Mouse (Mus musculus) heart, postnatal 4 days (tissue): Measurements from ENCODE around the gene Cdh8. TPM values are rescaled to one million over a fixed set of nuclear protein-coding genes. Genes with fewer than 3 reads are reported as not detected.

Source experiments
- DNase-seq: peaks from one replicate; pipeline ENCODE4 v3.0.0; 2021
- total RNA-seq, 2 experiments: library from RNA; stranded (reverse); gene quantifications; 2 replicates each; pipeline ENCODE4 v1.2.3; 2021

Gene Cdh8
- under 1 TPM; 0.56 to 0.91 TPM for total RNA-seq

DNA sequence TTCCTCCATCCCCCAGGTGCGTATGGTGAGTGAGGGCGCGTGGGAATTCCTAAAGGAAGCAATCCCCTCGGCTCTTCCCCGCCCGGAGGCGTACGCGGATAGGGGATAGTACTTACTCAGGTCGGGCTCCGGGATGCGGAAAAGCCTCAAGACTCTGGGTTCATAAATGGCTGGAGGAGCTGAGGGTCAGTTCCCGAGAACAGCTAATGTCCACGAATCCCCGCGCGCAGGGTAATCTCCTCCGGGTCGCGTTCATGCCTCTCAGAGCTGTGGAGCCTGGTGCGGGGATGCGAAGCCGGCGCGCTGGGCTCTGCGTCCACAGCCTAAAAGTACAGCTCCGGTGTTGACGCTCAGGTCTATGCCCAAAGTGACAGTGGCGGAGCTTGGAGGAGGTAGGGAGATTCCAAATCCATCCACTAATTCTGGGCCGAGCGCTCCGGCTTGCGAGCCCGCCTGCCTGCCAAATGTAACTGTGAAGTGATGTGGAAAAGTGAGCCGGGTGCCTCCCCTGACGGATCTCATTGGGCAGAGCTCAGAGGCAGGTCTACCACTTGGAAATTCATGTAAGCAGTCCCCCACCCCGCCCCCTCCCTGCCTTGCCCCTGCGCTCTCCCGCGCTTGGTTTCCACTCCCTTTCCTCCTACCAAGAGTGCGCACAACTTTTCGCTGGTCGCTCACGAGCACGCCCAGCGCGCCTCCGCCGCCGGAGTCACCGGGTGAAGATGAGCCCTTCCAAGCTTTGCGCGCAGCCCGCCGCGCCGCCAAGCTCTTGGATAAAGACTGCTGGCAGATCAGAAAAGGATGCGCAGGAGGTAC is at the start of gene Cdh8:
Gene Cdh8 (minus strand): TSS at position 506 of the 816 bp plus-strand sequence.
- peak; percentile 10 for DNase-seq

DNA sequence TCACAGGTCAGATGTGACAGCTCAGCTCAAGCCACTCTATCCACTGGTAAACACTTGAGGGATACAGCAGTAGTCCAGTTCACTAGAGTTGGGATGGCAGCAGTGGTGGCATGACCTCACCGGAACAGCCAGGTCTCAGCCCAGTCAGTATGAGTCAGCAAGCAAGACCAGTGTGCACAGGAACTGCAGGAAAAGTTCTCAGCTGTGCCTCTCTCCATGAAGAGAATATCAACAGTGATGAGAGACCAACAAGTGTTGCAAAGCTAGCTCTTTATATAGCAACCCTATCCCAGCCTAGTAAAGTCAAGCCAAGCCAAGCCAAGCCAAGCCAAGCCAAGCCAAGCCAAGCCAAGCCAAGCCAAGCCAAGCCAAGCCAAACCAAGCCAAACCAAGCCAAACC is 30.2 kb upstream of the Cdh8 start:
- DNase-seq: peak; percentile 7

DNA sequence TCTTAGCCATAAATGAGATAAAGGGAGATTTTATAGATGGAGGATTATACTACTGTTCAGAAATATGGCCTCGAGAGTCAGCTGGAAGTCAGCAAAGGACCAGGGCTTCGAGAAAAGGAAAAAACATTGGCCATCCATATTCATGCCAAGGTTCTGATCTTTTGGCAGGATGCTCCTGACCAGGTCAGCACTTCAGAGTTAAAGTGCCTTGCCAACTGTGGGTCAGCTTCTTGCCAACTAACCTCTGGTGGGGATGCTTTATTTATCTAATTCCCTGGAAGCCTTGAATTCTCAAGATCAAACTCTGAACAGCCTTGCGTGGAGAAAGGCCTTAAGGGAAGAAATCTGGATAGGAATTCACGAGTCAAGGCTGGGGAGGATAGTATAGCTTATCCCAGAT is 9.6 kb upstream of the Cdh8 start:
- DNase-seq: no peak

DNA sequence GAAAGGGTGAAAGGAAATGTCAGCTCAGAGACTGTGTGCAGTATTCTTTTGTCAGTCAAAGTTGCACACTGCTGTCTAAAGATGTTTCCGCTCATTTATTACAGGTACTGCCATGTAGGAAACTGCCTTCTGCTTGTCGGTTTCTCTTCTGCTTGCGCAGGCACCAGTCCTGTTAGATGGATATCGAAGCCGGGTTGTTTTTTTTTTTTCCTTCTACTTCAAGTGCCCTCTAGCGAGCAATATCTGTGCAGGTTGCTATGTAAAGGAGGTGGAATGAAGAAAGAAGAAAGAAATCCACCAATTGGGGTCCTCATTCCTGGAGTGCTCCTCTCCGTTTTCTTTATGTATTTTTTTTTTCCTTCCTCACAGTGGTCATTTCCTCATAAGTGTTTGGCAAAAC is 5.2 kb upstream of the Cdh8 start:
- DNase-seq: no peak

DNA sequence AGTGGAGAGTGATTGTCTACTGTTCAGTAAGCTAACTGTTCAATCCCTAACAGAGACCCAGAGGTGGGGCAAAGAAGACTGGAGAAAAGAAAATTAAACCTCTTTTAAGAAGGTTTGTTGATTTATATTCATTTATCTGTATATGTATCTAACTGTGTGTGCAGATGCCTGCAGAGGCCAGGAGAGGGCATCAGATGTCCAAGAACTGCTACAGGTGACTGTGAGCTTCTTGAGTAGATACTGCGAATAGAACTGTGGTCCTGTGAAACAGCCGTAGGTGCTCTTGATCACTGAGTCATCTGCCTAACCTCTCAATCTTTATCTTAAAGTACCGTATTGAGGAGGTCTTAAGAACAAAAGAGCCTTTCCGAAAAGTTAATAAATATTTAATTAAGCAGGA is 3.5 kb upstream of the Cdh8 start:
- DNase-seq: no peak

DNA sequence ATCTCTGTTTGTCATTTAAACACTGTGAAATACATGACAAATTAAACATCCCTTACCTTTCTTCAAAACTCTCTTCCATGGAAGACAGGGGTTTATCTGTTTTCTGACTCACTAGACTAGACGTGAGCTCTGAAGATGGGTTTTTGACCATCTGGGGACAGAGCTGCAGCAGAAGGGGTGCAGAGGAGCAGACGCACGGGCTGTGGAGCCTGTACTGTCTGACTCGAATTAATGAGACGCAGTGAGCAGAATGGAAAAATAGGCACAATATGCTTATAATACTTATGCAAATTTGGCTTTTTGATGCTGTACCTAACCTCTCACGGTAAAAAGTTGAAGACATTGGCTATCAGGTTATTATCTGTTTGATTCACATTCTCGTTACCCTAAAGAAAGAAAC is 1.2 kb upstream of the Cdh8 start:
- no peak for DNase-seq

DNA sequence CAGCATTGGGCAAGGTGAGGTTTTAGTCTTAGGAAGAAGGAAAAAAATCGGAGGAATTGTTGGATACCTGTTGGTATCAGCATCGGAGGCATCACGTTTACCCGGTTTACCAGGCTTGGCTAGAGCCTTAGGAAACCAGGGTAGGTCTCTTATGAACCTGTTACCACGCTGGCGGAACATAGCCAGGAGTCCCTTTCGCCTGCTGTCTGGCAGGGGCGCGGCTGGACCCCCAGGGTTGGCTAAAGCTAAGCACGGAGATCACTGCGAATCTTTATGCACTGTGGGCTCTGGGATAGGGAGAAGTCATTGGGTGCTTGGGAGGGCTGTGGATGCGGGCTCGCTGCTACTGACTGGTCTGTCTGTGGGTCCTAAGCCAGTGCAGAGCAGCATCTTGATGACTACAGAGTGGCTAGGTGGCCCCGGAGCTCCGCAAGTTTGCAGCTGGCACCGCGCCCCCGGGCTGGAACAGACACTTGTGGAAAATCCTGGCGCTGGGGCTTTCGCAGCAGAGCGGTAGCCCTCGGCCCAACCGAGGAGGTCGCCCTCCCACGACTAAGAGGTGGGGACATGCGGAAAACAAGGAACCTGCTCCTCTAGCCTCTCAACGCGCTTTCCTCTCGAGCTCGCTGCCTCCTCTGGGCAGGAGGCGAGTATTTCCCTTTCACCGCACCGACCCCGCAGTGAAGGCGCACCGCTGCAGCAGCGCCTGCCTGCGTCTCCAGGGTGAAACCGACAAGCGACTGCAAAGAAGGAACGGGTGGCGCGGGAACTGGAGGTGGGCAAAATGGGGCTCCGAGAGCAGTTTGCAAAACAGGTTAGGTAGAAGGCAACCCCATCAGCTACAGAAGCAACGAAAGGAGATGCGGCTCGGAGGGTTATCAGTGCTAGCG is 950 bp downstream of the Cdh8 start:
- peak; percentile 10 for DNase-seq

DNA sequence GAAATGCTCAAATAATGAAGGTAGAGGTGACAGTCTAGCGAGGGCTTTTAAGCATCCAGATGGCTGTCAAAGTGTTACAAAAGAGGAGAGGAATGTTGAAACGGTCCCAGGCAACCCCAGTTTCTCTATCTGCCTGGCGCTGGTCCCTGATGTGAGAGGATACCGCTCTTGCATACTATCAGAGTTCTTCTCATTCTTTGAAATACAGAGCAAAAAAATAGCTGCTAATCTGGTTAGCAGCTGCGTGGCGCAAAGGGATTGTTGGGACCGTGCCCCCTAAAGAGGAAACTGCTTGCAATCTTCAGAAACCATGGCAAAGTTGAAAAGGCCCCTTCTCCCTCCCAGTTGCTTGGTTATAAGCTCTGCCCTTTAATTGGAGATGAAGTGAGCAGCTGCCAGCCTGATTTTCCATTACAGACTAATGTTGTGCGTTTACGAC is 1.8 kb downstream of the Cdh8 start:
- DNase-seq: no peak

DNA sequence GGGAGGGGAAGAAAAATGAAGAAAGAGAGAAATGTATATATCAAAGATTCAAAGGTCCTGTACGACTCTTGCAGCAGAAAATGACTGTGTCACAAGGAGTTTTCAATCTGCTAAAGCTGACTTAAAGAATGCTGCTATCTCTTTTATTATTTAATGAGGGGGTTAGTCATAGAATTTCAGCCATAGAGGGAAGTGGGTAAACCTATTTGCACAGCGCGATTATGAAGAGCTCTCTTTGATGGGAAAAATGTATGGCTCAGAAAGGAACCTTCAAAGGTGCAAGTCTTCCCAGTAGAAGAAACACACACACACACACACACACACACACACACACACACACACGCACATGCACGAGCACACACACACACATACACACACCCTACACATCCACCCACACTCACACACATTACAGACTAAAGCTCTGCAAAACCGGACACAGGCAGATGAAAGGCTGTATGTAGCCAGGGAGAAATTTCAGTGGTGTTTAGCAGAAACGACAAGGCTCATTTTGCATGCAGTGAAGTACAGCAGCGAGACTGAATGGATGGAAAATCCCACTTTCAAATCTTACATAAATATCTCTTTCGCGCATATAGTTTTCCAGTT is 2.3 kb downstream of the Cdh8 start:
- no peak for DNase-seq

DNA sequence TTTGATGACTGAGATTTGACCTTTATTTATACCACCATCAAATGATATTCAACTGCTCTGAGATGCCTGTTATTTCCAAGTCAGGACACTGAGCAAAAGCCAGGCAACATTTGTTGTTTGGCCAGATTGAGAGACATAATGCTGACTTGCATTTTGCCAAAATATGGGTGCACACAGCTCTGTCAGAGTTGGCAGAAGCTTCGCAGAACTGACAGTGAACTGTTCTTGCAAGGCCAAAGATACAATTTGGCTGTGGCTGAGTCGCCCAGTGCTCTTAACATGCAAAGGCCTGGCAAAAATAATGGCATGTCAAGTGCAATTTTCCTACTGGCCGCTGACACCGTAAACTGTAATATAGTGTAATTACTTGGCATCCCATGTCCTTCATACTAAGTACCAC is 22.4 kb downstream of the Cdh8 start:
- peak; percentile 5 for DNase-seq

DNA sequence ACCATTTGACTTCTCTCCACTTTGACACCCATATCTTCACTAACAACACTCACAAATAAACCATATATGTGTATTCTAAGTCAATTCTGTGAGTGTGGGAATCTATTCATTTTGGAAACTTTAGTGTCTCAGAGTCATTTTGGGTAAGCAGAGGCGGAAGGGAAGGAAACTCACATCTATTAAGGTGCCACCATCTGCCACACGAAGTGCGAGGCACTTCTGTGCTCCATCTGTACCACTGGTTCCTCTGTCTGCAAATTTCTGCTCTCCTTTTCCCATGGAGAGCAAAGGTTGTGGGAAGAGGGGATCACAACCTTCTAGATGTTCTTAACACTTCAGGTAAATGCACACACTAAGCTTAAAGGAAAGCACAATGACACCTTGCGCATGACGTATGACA is 46.2 kb downstream of the Cdh8 start:
- DNase-seq: no peak

DNA sequence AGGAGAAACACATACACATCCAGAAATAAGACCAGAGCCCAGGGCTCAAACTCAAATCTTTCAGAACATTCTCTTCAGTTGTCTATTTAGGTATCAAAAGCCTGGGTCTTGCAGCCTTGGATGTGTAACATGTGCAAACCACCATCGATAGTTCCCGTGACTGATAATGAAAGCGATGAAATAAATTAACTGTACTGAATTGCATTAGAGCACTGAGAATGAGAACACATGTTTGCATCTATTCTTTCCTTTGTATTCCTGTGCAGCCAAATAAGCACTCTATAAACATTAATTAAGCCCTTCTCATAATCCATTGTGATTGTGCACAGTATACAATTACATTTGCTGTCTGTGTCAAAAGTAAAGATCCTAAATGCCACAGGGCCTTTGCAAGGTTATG is 47.1 kb downstream of the Cdh8 start:
- no peak for DNase-seq

DNA sequence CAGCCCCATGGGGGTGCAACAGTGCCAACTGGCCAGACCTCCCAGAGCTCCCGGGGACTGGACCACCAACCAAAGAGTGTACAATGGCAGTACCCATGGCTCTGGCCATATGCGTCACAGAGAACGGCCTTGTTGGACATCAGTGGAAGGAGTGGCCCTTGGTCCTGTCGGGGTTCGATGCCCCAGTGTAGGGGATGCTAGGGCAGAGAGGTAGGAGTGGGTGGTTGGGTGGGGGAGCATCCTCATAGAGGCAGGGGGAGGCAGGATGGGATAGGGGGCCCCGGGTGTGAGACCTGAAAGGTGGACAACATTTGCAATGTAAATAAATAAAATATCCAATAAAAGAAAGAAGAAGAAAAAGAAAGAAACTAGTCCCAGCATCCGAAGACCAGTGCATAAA is 47.8 kb downstream of the Cdh8 start:
- no peak for DNase-seq

DNA sequence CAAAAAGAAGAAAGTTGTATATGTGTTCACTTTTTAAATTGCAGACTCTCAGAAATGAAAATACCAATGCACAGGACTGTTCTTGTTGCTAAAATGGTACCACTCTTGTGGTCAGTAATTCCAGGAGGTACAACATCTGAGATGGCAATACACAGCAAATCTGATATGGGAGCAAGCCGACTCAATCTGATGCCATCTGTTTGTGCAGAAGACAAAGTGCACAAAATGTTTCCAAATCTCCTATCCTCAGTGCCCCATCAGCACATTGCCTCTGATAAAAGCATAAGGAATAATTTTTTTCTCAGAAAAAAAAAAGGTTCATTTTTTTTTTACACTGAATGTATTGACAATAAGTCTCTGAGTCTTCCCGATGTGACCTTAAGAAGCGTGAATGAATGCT is 62.3 kb downstream of the Cdh8 start:
- DNase-seq: no peak

DNA sequence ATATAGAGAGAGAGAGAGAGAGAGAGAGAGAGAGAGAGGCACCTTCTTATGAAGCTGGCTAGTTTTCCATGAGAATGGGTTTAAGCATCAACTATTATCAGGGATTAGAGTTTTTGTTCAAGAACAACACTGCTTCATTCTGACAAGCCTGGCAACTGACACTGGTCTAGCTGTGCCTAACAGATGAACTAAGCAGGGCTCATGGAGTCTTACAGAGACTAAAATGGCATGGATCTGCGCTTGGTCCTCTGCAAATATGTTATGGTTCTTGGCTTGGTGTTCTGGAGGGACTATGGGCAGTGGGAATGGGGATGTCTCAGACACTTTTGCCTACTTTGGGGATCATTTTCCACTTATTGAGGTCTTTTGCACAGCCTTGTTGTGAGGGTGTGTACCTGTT is 63.0 kb downstream of the Cdh8 start:
- DNase-seq: no peak

DNA sequence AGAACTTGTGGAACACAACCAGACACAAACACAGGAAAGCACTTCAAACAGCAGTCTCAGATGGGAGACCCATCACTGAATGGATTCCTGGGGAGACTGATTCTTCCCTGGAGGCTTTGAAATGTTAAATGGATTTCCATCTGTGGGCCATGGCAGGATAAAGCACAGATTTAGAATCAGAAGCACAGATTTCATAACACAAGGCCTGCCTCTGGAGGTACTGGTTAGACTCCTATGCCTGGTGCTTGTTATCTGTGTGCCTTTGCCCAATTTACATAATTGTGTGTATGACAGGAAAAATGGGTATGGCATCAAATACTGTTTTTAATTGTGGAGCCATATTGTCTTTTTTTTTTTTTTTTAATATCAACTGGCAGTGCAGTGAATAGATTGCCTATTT is 66.8 kb downstream of the Cdh8 start:
- no peak for DNase-seq

DNA sequence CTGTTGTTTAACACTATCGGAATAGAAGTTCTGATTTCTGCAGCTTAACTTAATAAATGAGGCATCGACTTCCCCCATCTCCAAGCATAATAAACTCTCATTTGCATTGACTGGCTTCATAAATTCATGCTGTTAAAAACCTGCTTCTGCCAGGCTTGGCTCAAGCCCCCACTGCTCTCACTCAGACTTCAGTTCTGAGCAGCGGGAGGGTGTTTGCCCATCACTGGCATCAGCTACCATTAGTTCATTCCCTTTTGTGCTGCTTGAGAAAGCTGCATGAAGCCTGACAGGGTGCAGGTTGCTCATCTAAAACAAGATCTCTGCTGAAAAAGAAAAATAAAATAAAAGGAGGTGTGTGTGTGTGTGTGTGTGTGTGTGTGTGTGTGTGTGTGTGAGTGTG is 67.7 kb downstream of the Cdh8 start:
- no peak for DNase-seq

DNA sequence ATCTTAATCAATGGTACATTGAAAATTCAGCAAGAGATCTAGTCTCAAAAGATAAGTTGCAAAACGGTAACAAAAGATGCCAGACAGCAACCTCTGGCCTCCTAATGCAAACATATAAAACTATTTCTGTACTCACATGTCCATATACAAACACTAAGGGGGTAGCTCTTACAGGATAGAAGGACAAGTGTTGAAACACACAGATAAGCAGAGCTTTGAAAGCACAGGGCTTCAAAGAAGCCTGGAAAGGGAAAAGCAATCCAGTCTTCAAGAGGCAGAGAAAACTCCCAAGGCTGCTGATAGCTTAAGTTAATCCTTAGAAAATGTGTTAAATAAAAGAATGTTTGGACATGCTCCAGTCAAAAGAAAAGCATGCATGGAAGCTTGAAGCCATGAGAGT is 77.0 kb downstream of the Cdh8 start:
- DNase-seq: no peak

DNA sequence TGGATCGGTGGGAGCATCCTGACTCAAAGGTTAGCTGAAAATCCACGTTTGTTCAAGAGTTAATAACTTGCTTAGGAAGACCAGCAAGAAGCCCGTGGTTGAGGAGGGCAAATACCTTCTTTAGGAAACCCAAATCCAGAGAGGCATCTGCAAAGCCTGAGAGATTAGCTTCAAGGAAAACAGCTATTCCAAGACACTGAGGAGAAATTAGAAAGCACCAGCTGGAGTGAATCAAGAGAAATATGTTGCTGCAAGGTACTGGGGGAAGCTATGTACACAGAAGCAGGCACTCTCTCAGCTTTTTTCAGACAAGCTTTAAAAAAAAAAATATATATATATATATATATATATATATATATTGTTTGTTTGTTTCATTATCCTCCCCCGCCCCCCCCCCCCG is 88.7 kb downstream of the Cdh8 start:
- no peak for DNase-seq

DNA sequence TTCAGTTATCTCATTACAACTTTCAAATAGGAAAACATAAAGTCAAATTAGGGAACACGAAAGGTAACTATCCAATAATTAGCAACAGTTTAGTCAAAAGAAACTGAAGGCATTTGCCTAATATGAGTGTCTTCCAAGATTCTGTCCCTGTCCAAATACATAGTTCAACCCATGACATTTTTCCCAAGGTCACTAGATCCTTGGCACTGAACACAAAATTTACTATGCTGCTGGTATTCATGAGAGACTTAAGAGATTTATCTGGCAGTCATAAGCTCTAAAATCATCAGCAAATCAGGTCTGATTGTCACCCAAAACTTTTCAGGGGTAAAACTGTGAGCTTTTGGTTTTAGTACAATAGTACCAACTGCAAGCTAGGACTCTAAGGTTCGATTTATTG is 101.7 kb downstream of the Cdh8 start:
- no peak for DNase-seq

DNA sequence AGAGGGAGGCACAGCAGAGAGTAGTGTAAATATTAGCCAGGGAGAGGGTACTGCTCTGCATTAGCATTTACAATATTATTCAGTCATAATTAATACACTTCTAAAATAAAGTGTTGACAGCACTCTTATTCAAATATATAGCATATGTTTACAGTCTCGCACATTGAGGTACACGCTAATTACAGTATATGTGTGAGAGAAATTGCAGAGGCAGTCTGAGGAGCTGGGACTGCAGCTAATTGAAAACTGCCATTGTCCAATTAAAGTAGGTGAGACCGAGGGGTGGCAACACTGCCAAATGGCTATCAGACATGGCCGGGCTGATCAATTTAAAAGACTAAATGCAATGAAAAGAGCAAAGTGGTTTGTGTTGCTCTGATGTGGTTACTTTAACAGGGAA is 112.1 kb downstream of the Cdh8 start:
- no peak for DNase-seq

DNA sequence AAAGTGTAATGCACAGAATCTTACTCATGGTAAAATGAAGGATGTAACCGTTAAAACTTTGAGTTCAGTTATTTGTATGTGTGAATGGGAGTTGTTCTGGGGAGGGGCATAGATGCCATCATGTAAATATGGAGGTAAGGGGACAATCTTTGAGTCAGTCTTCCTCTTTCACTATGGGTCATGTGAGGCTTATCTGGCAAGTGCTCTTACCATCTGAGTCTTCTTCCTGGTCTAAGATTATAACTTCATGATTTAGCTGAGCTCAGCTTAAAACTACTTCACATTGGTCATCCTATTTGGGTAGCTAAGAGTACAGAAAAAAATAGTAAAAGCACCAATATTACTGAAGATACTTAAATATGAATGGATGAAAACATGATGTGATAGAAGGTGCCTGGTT is 126.1 kb downstream of the Cdh8 start:
- DNase-seq: no peak

DNA sequence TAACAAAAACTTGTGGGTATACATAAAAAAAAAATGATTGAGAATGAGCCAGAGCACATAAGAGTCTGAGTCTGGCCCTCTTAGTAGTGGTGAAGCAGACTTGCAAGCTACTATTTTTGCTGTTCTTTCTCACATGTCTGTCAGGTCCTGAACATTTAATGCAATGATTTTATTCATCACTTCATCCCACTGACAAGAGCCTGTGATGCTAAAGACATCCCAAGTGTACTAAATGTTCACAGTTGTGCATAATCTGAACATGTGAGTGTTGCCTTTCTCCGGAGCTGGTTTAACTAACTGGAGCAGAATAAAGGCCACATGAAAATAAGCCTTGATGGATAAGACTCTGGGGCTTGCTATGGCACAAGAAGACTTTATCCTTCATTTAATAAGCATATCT is 131.2 kb downstream of the Cdh8 start:
- no peak for DNase-seq
